Mouse (Mus musculus) gastrocnemius, adult 18-20 months (tissue): Measurements from ENCODE around the gene Pin1rt1. TPM values are rescaled to one million over a fixed set of nuclear protein-coding genes. Genes with fewer than 3 reads are reported as not detected.

Source experiments
- total RNA-seq, 2 experiments: library from RNA; stranded (reverse); gene quantifications; 2 replicates each; pipeline ENCODE4 v1.2.3; 2021

Gene Pin1rt1
- total RNA-seq, 2 experiments from 2014 or later = not detected

Other genes with a start within 250 kb of the Pin1rt1 start
- 100 to 1,000 TPM; 241 to 253 TPM for gene Hipk3, start 221.9 kb downstream of the Pin1rt1 start, total RNA-seq
- 1 to 10 TPM; 7.3 to 9.5 TPM for gene Cstf3, start 125.9 kb downstream of the Pin1rt1 start, total RNA-seq
- gene Tcp11l1, start 4.2 kb downstream of the Pin1rt1 start, total RNA-seq = 10 to 100 TPM in 1 of 2 experiments, 1 to 10 TPM in 1; 7.1 to 10.8 TPM
- gene Depdc7, start 26.5 kb upstream of the Pin1rt1 start, total RNA-seq = 1 to 10 TPM; 1.6 to 2.0 TPM
- gene Qser1, start 100.4 kb upstream of the Pin1rt1 start, total RNA-seq = 10 to 100 TPM; 61.7 TPM
- under 1 TPM; 0.21 to 0.33 TPM for gene Prrg4, start 133.5 kb upstream of the Pin1rt1 start, total RNA-seq
- 1 to 10 TPM; 3.1 to 4.5 TPM for gene Ccdc73, start 151.4 kb upstream of the Pin1rt1 start, total RNA-seq